Mouse (Mus musculus) layer of hippocampus, adult 18-20 months (tissue): ENCODE measurements at regions not wholly inside any gene's neighbourhood (a gene's known extent, or its start where the extent isn't known, plus 50 kb on each side); places are given as distances from the start of the nearest gene placed in this dataset.

Experiments
- DNase-seq, 2 experiments: peaks; one replicate each; pipeline ENCODE4 v3.0.0; 2022; ENCODE audit warnings: low spot score in 2 of 2

DNA sequence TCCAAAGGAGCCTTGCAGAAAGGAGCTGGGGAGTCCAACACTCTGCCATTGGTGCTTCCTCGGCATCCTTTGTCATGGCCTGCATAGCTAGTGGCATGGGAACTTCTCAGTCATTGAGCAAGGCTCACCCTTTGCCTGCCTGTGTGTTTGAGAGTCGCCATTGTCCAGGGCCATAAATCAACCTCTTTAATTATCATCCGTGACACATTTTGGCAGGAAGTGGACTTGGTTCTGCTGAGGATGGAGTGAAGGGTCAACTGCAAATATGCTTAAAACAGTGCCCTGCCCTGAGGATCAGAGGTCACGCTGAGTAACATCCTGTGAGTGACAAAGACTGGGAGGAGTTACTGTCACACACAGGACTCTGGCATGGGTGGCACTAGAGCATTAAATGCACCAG lies 151.2 kb downstream of the Chst1 start:
- no peak for DNase-seq

DNA sequence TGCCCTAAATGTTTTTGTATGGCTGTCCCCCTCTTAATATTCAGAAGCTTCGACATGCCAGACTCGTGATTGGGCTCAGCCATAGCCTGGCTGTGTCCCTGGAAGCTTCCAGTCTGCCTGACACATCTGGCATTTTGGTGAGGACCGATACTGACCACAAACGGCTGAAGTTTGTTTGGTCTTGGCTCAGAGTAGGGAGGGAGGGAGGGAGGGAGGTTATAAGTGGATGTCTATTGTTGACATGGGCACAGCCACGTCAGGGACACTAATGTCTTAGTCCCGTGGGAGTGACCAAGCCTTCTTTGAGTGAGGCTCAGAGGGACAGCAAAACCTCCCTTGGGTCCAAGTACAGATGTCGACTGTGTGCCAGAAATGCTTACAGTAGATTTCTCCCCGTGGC lies 151.7 kb downstream of the Chst1 start:
- DNase-seq: no peak

DNA sequence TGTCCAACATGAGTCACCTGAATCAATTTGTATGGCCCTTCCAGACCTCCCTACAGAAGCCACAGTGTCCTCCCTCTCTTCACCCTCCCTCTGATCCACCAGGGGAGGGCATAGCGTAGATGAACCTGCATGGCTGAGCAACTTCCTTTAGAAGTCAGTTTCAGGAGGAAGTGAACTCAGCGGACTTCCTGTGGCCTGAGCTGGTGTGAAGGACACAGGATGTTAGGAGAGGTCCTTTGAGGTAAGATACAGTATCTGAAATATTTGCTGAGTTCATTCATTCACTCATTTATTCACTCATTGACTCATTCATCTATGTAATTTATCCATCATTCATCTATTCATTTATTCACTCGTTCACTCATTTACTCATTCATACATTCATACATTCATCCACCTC lies 152.6 kb downstream of the Chst1 start:
- DNase-seq: no peak

DNA sequence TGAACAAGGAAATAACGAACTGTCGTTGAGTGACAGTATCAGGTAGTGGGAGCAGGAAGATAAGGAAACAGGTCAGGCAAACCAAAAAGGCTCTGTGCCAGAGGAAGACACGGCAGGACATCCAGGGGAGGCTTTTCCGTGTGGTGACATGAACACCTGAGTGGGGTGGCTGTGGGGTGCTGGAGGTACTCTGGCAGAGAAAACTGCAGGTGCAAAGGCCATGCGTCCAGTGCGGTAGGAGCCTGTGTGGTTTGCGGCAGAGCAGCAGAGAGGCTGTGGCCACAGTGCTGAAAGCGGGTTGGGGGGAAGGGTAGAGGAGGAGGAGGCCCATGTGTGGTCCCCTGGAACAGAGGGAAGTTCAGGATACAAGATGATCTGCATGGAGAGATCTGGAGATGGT lies 153.3 kb downstream of the Chst1 start:
- DNase-seq: no peak

DNA sequence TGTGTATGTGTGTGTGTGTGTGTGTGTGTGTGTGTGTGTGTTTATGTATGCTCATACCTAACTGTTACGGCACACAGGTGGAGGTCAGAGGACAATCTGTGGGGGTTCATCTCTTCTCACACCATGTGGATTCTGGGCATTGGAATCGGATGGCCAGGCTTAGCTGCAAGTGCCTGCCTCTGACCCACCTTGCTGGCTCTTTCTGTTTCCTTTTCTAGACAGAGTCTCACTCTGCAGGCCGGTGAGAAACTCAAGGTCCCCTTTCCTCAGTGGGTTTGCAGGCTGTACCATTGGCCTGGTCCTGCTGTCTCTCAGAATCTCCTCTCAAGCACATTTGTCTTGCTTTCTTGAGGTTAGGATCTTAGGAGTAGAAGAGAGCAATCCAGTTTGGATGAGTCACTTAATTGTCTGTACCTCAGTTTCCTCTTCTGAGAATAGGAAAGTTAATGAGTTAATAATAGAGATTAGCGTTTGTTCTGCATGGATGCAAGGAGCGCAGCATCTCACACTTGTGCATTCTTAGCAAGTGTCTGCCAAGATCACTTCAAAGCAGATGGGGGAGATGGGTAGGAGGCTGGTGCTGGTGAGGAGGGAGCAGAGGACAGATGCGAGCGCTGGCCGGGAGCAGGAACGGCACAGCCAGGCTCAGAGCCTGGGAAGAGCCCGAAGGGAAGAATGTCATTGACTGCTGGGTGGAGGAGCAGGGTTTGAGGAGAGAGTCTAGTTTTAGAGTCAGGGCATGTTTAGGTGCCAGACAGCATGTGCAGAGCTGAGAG lies 155.2 kb downstream of the Chst1 start:
- DNase-seq: peak in 1 of 2 experiments; percentile 25

DNA sequence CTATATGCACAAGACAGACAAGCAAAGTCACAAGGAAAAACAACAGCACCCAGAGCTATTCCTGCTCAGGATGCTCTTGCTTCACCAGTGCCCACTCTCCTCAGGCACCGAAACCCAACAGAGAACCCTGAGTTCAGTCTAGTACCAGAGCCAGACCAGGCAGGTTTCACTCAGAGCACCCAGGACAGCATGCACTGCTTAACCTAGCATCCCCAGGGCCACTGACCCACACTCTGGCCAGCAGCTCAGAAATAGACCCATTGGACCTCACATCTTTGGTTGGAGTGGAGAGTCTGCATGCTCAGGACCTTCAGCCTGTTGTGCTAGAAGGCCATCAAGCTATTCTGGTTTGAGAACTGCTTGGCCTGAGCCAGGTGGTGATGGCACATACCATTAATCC lies 157.0 kb downstream of the Chst1 start:
- DNase-seq: no peak

DNA sequence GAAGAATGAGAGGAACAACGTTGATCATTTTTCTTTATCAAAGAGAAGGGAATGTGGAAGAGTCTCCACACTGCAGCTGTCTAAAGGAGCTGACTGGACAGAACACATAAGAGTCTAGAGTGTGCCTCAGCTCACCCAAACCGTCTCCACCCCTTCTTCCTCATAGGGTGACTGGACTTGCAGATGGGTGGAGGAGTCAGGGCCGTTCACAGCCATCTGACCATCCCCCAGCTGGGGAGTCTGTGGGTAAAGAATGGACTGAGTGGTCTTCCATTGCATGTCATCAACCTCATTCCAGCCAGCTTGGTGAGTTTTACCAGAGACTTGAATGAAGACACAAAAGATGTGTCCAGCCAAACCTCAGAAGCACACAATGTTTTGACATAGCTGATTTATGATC lies 156.1 kb upstream of the Syt13 start:
- DNase-seq: no peak

DNA sequence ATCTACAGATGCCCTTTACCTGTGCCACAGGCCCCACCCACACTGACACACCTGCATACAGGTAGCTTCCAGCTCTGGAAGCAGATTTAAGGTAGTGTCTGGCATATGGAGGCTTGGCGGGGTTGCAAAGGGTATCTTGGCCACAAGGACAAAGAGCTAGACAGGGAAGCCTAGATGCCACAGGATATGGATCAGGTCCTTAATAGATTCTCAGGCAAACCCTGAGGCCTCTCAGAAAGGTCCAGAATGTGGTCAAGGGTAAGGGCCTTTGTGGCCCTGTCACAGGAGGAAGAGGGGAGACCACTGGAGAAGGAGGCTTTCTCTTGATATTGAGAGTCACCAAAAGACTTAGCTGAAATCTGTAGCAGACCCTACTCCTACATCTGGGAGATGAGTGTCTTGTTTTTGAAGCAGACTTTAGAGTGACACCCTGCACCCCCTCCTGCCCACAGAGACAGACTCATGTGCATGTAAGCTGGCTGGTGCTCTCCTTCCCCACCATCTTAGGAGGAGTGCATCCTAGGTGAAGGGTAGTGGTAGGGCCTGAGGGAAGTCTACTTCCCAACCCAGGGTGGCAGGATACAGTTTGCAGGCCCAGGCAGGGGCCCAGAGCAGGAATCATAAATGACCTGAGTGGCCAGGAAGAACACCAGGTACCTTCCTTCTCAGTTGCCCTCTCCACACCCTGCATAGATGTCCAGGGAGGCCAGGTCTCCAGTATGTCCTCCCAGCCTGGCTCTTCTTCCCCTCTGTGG lies 150.8 kb upstream of the Syt13 start:
- no peak for DNase-seq

DNA sequence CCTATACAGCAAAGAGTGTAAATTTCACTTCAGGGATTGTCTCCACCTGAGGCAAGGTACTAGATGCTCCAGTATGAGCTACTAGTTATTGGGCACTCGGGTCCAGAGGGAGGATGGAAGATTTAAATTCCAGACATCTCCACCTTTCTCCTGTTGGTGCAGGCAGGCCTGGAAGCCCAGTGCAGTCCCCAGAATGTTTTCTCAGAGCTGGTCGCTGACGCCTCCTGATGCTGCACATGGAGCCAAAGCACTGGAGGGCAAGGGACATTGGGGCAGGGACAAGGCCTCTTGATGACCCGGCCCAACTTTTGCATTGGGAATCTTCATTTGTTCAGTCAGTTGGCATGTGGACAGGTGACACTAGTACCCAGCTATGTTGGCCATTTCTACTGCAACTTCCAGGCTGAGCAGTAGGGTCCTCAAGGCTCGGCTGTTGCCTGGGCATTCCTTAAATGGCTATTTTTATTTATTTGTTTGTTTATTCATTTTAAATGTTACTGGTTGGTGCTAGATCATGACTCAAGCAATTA lies 147.4 kb upstream of the Syt13 start:
- no peak for DNase-seq

DNA sequence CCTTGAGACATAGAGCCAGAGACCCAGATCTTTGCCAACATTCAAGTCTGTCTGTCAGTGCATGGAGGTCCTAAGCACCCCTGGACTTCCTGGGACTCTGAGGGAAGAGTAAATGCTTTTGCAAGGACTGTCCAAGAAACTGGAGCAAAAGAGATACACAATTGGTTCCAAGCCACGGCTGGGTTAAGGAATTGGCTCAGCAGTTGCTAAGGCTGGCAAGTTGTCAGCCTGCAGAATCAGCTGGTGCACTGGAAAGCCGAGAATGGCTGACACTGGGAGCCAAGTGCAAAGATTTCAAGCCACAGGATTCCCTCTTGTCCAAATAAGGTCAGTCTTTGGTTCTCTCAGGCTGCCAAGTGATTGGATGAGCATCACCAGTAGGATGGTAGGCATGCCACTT lies 146.8 kb upstream of the Syt13 start:
- DNase-seq: peak in 1 of 2 experiments; percentile 61

DNA sequence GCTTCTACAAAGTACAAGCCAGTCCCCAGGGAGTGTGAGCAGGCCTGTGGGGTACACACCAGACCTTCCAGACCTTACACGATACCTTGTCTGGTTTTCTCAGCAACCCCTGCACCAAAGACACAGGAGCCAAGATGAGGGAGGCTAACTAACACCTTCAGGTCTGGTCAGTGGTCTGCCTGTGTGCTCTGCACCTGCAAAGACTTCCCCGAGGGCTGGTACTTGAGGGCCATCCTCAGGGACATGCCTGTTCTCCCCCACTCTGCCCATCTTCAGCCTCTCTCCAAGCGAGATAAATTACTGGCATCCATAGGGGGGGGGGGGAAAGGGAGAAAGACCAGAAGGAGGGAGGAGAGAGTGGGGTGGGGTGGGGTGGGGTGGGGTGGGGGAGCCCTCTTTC lies 145.8 kb upstream of the Syt13 start:
- no peak for DNase-seq

DNA sequence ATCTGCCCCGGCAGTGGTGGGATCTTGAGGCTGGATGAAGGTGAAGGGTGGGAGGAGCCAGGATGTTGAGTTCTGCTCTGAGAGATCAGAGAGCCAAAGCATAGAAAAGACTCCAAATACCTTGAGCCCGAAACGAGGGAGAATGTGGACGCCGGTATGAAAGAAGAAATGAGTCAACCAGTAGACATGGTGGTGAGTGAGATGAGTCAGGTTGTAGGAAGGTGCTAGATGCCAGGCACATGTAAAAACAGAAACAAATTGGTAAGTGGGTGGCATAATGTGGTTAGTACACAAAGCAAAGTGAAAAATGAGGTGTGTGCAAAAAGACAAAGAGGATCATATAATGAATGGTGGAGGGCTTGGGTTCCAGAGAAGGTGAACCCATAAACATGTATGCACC lies 144.8 kb upstream of the Syt13 start:
- DNase-seq: no peak

DNA sequence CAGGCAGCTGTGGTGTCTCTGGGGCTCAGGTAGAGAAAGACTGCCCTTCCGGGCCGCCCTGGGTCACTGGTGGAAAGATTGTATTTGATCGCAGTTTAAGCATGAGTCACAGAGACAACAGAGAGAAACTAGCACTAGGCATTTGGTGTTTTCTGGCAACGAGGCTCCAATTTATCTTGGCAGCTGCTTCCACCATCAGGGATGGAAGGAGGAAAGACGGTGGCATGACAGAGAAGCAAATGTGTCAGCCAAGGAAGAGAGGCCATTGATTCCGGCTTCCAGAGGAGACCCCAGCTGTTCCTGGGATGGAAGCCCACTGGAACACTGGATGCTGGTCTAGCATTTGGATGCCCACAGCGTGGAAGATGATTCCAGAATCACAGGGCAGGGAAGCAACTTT lies 142.3 kb upstream of the Syt13 start:
- peak; percentile 61 to 83 for DNase-seq

DNA sequence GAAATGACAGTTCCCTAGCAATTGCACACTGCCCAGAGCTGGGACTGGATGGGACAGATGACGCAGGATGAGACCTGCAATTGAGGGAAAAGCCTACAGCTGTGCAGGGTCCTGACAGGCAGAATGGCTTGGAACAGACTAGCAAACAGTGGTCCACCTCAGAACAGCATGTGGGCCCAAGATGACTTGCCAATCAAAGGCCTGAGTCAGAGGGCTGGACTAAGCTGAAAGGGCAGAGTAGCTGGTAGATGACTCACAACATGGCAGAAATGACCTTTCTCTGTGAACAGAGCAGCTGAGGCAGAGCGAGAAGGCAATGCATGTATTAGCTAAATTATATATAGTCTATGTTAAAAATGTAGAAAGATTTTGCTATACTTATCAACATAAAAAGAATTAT lies 138.4 kb upstream of the Syt13 start:
- DNase-seq: no peak

DNA sequence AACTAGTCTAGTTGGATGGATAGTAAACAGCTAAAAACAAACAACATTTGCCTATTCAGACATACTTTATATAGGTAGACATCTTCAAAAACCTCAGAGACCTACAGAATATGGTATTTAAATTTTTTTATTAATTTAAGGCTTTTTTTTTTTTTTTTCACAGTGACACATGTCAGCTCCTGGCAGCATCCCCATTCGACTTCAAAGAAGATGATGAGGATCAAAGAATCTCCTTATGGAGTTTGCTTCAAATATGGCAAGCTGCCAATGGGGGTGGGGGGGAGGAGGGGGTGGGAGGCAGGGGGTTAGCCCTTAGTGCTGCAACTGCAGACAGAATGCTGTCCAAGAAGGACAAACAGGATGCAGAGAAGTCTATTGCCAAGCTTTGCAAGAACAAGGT lies 135.8 kb upstream of the Syt13 start:
- no peak for DNase-seq

DNA sequence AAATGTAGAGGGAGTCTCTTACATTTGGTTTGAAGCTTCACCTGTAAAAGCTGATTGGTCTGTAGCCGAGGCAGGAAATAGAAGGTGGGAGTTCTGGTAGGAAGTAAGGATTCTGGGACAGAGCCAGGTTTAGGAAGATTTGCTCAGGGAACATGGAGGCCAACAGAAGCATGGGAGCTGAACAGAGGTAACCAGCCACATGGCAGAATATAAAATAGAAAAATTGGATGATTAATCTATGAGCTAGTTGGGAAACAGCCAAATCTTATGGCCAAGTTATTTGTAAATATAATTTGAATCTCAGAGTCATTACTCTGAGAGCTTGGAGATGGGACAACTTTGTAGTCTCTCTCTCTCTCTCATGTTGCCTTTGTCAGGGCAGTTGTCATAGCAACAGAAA lies 134.9 kb upstream of the Syt13 start:
- no peak for DNase-seq

DNA sequence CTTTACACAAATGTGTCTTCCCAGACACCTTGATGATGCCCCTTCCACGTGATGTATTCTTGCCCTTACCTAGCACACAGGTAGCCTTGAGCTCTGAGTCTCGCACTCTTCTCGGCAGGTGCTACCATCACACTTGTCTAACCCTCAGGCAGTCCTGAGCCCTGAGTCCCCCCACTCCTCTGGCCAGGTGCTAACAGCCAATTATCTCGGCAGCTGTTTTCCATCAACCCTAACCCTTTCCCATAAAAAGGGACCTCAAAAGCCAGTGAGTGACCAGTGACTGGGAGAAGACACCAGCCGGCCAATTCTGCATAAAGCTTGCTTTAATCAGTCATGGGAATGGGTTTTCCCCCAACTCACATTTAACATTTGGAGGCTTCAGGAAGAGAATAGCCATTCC lies 133.4 kb upstream of the Syt13 start:
- no peak for DNase-seq

DNA sequence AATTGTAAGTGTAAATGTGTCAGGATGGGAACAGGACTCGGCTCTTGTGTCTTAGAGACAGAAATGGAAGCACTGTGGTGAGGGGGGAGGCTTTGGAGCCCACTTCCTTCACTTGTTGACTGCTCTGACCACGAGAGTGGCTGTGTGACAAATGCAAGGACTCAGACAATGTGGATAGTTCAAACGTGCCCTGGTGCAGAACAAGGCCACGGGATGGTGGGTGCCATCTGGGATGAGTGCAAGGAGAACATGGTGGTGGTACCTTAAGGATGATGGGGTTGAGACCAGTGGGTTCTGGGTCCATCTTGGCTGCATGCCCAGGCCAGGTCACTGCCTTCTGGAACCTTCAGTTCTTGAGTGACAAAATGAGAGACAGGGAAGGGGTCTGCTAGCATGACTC lies 132.3 kb upstream of the Syt13 start:
- no peak for DNase-seq

DNA sequence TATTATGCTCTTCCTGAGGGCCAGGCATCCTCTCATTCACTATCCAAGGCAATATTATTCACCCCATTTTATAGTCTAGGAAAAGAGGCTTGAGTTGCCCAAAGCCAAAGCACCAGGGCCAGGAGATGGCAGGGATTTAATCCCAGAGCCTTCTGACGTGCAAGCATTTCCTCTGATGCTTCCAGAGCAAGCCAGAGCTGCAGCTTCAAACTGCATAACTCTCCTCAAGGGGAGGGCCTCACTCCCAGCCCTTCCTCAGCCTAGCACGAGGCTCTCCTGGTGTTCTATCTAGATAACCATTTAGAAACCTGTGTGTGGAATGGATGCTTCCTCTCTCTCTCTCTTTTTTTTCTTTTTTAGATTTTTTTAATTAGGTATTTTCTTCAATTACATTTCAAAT lies 130.0 kb upstream of the Syt13 start:
- no peak for DNase-seq

DNA sequence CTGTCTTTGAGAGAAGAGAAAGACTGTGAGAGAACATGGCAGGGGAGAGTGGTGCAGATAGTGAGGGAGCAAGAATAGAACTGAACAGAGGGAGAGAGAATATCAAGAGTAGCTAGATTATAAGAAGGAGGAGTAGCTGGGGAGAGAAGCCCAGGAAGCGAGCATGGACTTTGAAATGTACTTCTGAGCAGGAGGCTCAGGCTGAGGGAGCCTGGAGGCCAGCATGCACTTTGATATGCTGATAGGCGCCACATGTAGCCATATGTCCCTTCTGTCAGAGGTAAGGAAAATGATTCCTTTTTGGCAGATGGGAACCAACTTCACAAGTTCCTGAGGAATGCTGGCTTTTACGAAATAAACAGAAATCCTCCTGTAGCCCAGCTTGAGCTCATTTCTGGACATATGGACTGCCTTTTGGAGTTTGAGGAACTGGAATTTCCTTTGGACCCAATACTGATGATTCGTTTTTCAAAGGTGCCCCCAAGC lies 126.9 kb upstream of the Syt13 start:
- DNase-seq: peak in 1 of 2 experiments; percentile 48

DNA sequence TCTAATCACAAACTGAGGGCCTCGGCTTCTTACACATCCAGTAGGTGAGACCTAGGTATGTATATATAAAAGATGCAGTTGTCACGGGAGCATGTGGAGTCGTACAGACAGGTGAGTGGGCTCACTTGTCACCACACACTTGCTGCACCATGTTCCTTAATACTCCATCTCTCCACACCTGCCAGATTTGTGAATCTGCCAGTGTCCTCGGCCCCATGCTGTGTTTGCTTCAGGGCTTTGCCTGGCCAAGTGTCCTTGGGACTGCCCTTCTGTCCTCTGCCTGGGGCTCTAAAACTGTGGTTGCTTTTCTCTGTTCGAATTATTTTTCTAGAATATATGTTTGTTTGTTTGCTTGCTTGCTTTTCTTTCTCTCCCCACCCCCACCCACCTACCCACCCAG lies 126.0 kb upstream of the Syt13 start:
- no peak for DNase-seq

DNA sequence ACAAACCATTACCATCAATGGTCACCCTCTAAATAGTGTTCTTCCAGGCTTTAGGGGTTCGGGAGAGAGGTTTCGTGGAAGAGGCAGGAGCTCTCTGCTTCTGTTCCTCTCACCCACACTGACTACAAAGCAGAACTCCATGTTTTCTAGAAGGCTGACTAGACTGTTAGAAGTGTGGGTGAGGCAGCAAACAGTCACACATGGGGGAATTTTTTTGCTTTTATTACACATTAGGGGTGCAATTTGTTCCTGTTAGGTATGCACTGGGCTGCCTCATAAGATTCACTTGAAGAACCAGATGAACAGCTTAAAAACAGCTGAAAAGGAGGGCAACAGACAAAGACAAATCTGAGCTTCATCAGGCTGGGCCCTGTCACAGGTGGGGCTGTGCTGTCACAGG lies 124.5 kb upstream of the Syt13 start:
- DNase-seq: peak in 1 of 2 experiments; percentile 67

DNA sequence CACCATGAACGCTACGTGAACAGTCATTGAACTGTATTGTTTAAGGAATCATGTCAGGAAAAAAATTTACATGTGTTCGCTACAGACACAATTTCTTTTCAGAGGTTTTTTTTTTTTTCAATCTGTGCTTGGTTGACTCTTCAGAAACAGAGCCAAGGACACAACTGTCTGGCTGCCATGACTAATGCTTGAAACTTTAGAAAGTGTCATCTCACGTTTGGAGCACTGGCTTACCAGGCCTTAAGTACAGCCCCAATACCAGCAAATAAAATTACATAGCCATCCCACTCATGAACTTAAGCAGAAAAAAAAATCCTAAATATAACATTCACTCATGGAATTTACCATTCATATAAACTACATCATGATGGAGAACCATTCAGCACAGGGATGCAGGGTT lies 115.1 kb upstream of the Syt13 start:
- no peak for DNase-seq
